Mouse (Mus musculus): ENCODE data around the gene Rnaseh2a. TPM values are rescaled to one million over a fixed set of nuclear protein-coding genes. Genes with fewer than 3 reads are reported as not detected.

The Rnaseh2a gene
- total and polyA plus RNA-seq, 2 experiments, result 17.1 to 28.3 TPM

- TF ChIP-seq CTCF (IDR thresholded peaks at IDR 0.05; ENCODE audit: low read depth, low read length) (no peak), POLR2A (IDR thresholded peaks at IDR 0.05; ENCODE audit: extremely low read depth, insufficient read depth, low read length) (no peak)
- H3K36me3 ChIP-seq (ENCODE audit: control insufficient read depth, insufficient read depth, low read length), result no peaks in the 10 kb centered on the region
- 62% methylated on average over 8 of the region's 8 CpGs for WGBS
- H3K27ac ChIP-seq (replicated peaks; ENCODE audit: insufficient read depth, low read depth, low read length), result no peak overlapping the region
- no peak overlapping the region for H3K4me3 ChIP-seq (ENCODE audit: insufficient read depth, low read depth, low read length)
- H3K4me1 ChIP-seq (ENCODE audit: control insufficient read depth, insufficient read depth, low read length), result peaks cover 3% of the 10 kb centered on the region; the same call in 1 of the 2 replicates
- no peak for DNase-seq (ENCODE audit: extremely low read depth, low read depth, low spot score)
- peaks cover 4% of the 10 kb centered on the region; the same call in 1 of the 2 replicates for H3K79me2 ChIP-seq (ENCODE audit: control insufficient read depth, insufficient read depth, low read length)
- H3K9ac ChIP-seq (ENCODE audit: low read depth, low read length), result no peak overlapping the region
- no peaks in the 10 kb centered on the region for H3K27me3 ChIP-seq (ENCODE audit: control insufficient read depth, insufficient read depth, low read length)
Observed at GRCm38 (mm10) chr8:84907493-84907892, 62.1 kb downstream of the Rnaseh2a start.

- no peak for DNase-seq (ENCODE audit: extremely low read depth, low read depth, low spot score)
- H3K27me3 ChIP-seq (ENCODE audit: control insufficient read depth, insufficient read depth, low read length), result no peaks in the 10 kb centered on the region
- 94% methylated on average over 9 of the region's 9 CpGs for WGBS
- no peaks in the 10 kb centered on the region for H3K36me3 ChIP-seq (ENCODE audit: control insufficient read depth, insufficient read depth, low read length)
- no peak overlapping the region for H3K9ac ChIP-seq (ENCODE audit: low read depth, low read length)
- H3K27ac ChIP-seq (replicated peaks; ENCODE audit: insufficient read depth, low read depth, low read length), result no peak overlapping the region
- peaks cover 6% of the 10 kb centered on the region for H3K4me1 ChIP-seq (ENCODE audit: control insufficient read depth, insufficient read depth, low read length)
- TF ChIP-seq POLR2A (IDR thresholded peaks at IDR 0.05; ENCODE audit: extremely low read depth, insufficient read depth, low read length), result no peak
- no peak for TF ChIP-seq CTCF (IDR thresholded peaks at IDR 0.05; ENCODE audit: low read depth, low read length)
- H3K79me2 ChIP-seq (ENCODE audit: control insufficient read depth, insufficient read depth, low read length), result peaks cover 4% of the 10 kb centered on the region; the same call in 1 of the 2 replicates
- H3K4me3 ChIP-seq (ENCODE audit: insufficient read depth, low read depth, low read length), result no peak overlapping the region
Observed at GRCm38 (mm10) chr8:84907037-84907436, 62.5 kb downstream of the Rnaseh2a start.

Other genes starting within 250 kb of the Rnaseh2a start
- gene G430095P16Rik, start 246.8 kb downstream of the Rnaseh2a start, total RNA-seq (2014; rRNA removed), result not detected in 2 replicates
- 0.19 TPM in 1 of 2 replicates, not detected in the other for gene G430095P16Rik, start 246.8 kb downstream of the Rnaseh2a start, polyA plus RNA-seq (2012; rRNA removed)
- gene Nfix, start 169.4 kb downstream of the Rnaseh2a start, total RNA-seq (2014; rRNA removed), result 20.7 and 27.5 TPM in 2 replicates
- gene Nfix, start 169.4 kb downstream of the Rnaseh2a start, polyA plus RNA-seq (2012; rRNA removed), result 32.9 and 34.4 TPM in 2 replicates
- 0.94 and 1.8 TPM in 2 replicates for gene Dand5, start 146.9 kb downstream of the Rnaseh2a start, total RNA-seq (2014; rRNA removed)
- gene Dand5, start 146.9 kb downstream of the Rnaseh2a start, polyA plus RNA-seq (2012; rRNA removed), result 2.0 and 2.6 TPM in 2 replicates
- 26.7 and 28.1 TPM in 2 replicates for gene Gadd45gip1, start 138.2 kb downstream of the Rnaseh2a start, total RNA-seq (2014; rRNA removed)
- gene Gadd45gip1, start 138.2 kb downstream of the Rnaseh2a start, polyA plus RNA-seq (2012; rRNA removed), result 29.8 and 34.2 TPM in 2 replicates
- gene Rad23a, start 129.1 kb downstream of the Rnaseh2a start, total RNA-seq (2014; rRNA removed), result 28.2 and 40.7 TPM in 2 replicates
- gene Rad23a, start 129.1 kb downstream of the Rnaseh2a start, polyA plus RNA-seq (2012; rRNA removed), result 52.0 and 68.4 TPM in 2 replicates
- gene Calr, start 122.8 kb downstream of the Rnaseh2a start, total RNA-seq (2014; rRNA removed), result 411 and 458 TPM in 2 replicates
- 308 and 349 TPM in 2 replicates for gene Calr, start 122.8 kb downstream of the Rnaseh2a start, polyA plus RNA-seq (2012; rRNA removed)
- 11.0 and 13.6 TPM in 2 replicates for gene Farsa, start 112.8 kb downstream of the Rnaseh2a start, total RNA-seq (2014; rRNA removed)
- 24.1 and 32.4 TPM in 2 replicates for gene Farsa, start 112.8 kb downstream of the Rnaseh2a start, polyA plus RNA-seq (2012; rRNA removed)
- 1.1 and 1.6 TPM in 2 replicates for gene Syce2, start 97.7 kb downstream of the Rnaseh2a start, total RNA-seq (2014; rRNA removed)
- 0.92 and 1.0 TPM in 2 replicates for gene Syce2, start 97.7 kb downstream of the Rnaseh2a start, polyA plus RNA-seq (2012; rRNA removed)
- gene Gcdh, start 75.8 kb downstream of the Rnaseh2a start, total RNA-seq (2014; rRNA removed), result 461 and 560 TPM in 2 replicates
- 1,882 and 2,081 TPM in 2 replicates for gene Gcdh, start 75.8 kb downstream of the Rnaseh2a start, polyA plus RNA-seq (2012; rRNA removed)
- gene Klf1, start 67.8 kb downstream of the Rnaseh2a start, total RNA-seq (2014; rRNA removed), result 4.8 and 5.8 TPM in 2 replicates
- gene Klf1, start 67.8 kb downstream of the Rnaseh2a start, polyA plus RNA-seq (2012; rRNA removed), result 5.2 and 6.6 TPM in 2 replicates
- 13.0 and 16.1 TPM in 2 replicates for gene Dnase2a, start 61.2 kb downstream of the Rnaseh2a start, total RNA-seq (2014; rRNA removed)
- 16.1 and 20.0 TPM in 2 replicates for gene Dnase2a, start 61.2 kb downstream of the Rnaseh2a start, polyA plus RNA-seq (2012; rRNA removed)
- gene Mast1, start 32.4 kb downstream of the Rnaseh2a start, total RNA-seq (2014; rRNA removed), result 0.09 and 0.13 TPM in 2 replicates
- gene Mast1, start 32.4 kb downstream of the Rnaseh2a start, polyA plus RNA-seq (2012; rRNA removed), result 0.25 and 0.43 TPM in 2 replicates
- not detected in 2 replicates for gene Rtbdn, start 22.8 kb downstream of the Rnaseh2a start, total RNA-seq (2014; rRNA removed)
- not detected in 2 replicates for gene Rtbdn, start 22.8 kb downstream of the Rnaseh2a start, polyA plus RNA-seq (2012; rRNA removed)
- not detected in 2 replicates for gene Gm49661, start 334 bp downstream of the Rnaseh2a start, total RNA-seq (2014; rRNA removed)
- gene Gm49661, start 334 bp downstream of the Rnaseh2a start, polyA plus RNA-seq (2012; rRNA removed), result 1.0 TPM in 1 of 2 replicates, not detected in the other
- gene Prdx2, start 180 bp downstream of the Rnaseh2a start, total RNA-seq (2014; rRNA removed), result 135 and 157 TPM in 2 replicates
- 110 and 142 TPM in 2 replicates for gene Prdx2, start 180 bp downstream of the Rnaseh2a start, polyA plus RNA-seq (2012; rRNA removed)
- gene Junb, start 9.0 kb upstream of the Rnaseh2a start, total RNA-seq (2014; rRNA removed), result 29.5 and 45.6 TPM in 2 replicates
- 12.3 and 17.9 TPM in 2 replicates for gene Junb, start 9.0 kb upstream of the Rnaseh2a start, polyA plus RNA-seq (2012; rRNA removed)
- 12.4 and 14.2 TPM in 2 replicates for gene Hook2, start 20.8 kb upstream of the Rnaseh2a start, total RNA-seq (2014; rRNA removed)
- 9.6 and 12.5 TPM in 2 replicates for gene Hook2, start 20.8 kb upstream of the Rnaseh2a start, polyA plus RNA-seq (2012; rRNA removed)
- gene Best2, start 44.8 kb upstream of the Rnaseh2a start, total RNA-seq (2014; rRNA removed), result not detected in 2 replicates
- 0.06 TPM in 1 of 2 replicates, not detected in the other for gene Best2, start 44.8 kb upstream of the Rnaseh2a start, polyA plus RNA-seq (2012; rRNA removed)
- gene Asna1, start 55.5 kb upstream of the Rnaseh2a start, total RNA-seq (2014; rRNA removed), result 30.3 and 33.8 TPM in 2 replicates
- 60.0 and 71.6 TPM in 2 replicates for gene Asna1, start 55.5 kb upstream of the Rnaseh2a start, polyA plus RNA-seq (2012; rRNA removed)
- gene Trir, start 57.1 kb upstream of the Rnaseh2a start, total RNA-seq (2014; rRNA removed), result 83.2 and 94.1 TPM in 2 replicates
- 69.5 and 80.8 TPM in 2 replicates for gene Trir, start 57.1 kb upstream of the Rnaseh2a start, polyA plus RNA-seq (2012; rRNA removed)
- gene Tnpo2, start 67.1 kb upstream of the Rnaseh2a start, total RNA-seq (2014; rRNA removed), result 15.4 and 23.3 TPM in 2 replicates
- gene Tnpo2, start 67.1 kb upstream of the Rnaseh2a start, polyA plus RNA-seq (2012; rRNA removed), result 28.8 and 33.1 TPM in 2 replicates
- 19.9 and 21.9 TPM in 2 replicates for gene Fbxw9, start 90.3 kb upstream of the Rnaseh2a start, total RNA-seq (2014; rRNA removed)
- gene Fbxw9, start 90.3 kb upstream of the Rnaseh2a start, polyA plus RNA-seq (2012; rRNA removed), result 55.2 and 75.4 TPM in 2 replicates
- not detected in 2 replicates for gene Gm5741, start 98.2 kb upstream of the Rnaseh2a start, total RNA-seq (2014; rRNA removed)
- gene Gm5741, start 98.2 kb upstream of the Rnaseh2a start, polyA plus RNA-seq (2012; rRNA removed), result 0.70 TPM in 1 of 2 replicates, not detected in the other
- gene Dhps, start 102.0 kb upstream of the Rnaseh2a start, total RNA-seq (2014; rRNA removed), result 14.8 and 15.1 TPM in 2 replicates
- 14.4 and 20.6 TPM in 2 replicates for gene Dhps, start 102.0 kb upstream of the Rnaseh2a start, polyA plus RNA-seq (2012; rRNA removed)
- gene Wdr83os, start 111.0 kb upstream of the Rnaseh2a start, total RNA-seq (2014; rRNA removed), result 26.3 and 33.0 TPM in 2 replicates
- 111 and 126 TPM in 2 replicates for gene Wdr83os, start 111.0 kb upstream of the Rnaseh2a start, polyA plus RNA-seq (2012; rRNA removed)
- gene Wdr83, start 111.5 kb upstream of the Rnaseh2a start, total RNA-seq (2014; rRNA removed), result 12.2 and 15.5 TPM in 2 replicates
- gene Wdr83, start 111.5 kb upstream of the Rnaseh2a start, polyA plus RNA-seq (2012; rRNA removed), result 22.5 and 26.2 TPM in 2 replicates
- gene Man2b1, start 113.5 kb upstream of the Rnaseh2a start, total RNA-seq (2014; rRNA removed), result 57.2 and 70.4 TPM in 2 replicates
- gene Man2b1, start 113.5 kb upstream of the Rnaseh2a start, polyA plus RNA-seq (2012; rRNA removed), result 51.5 and 69.5 TPM in 2 replicates
- 2.7 and 2.8 TPM in 2 replicates for gene Zfp791, start 153.3 kb upstream of the Rnaseh2a start, total RNA-seq (2014; rRNA removed)
- gene Zfp791, start 153.3 kb upstream of the Rnaseh2a start, polyA plus RNA-seq (2012; rRNA removed), result 0.38 and 0.49 TPM in 2 replicates
- gene Cks1brt, start 182.2 kb upstream of the Rnaseh2a start, total RNA-seq (2014; rRNA removed), result not detected in 2 replicates
- gene Cks1brt, start 182.2 kb upstream of the Rnaseh2a start, polyA plus RNA-seq (2012; rRNA removed), result not detected in 2 replicates